Mouse (Mus musculus): ENCODE measurements at regions not wholly inside any gene's neighbourhood (a gene's known extent, or its start where the extent isn't known, plus 50 kb on each side); places are given as distances from the start of the nearest gene placed in this dataset.

DNA sequence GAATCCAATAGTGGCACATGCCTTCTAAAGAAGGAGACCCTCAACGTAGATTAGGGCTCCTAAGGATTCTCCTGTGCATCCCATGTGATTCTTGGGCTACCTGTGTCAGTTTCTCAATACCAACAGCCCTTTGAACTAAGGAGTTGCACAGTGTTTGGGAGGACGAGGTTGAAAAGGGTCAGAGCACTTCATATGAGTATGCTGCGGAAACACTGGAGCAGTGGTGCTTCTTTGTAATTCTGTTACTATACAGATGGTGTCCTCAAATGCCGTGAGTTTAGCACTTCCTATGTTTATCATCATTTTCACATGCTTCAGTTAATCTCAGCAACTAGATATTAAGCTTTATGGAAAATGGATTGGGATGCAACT, 592.3 kb downstream of the Serpinb8 start:
- 46% methylated on average over 4 of the region's 4 CpGs for WGBS

DNA sequence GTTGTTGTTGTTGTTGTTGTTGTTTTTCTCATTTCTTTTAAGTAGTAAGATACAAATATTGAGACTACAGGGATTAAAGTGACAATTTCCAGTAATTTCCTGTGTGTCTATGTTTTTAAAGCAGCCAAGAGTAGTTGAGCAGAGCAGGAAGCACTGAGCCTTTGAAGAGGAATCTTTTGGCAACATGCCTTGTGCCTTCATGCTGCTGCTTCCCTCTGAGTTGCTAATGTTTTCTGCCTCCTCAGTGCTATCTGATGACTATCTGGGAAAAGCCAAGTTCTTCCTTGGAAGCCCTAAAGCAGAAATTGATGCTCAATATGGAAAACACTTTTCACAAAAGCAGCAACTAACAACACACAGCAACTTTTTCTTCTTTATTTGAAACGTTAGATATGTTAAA, 634.2 kb downstream of the Serpinb8 start:
- ATAC-seq (ENCODE audit: low read depth), result no peak
- no peaks in the 10 kb centered on the region for H3K4me1 ChIP-seq (replicated peaks)
- no peaks in the 10 kb centered on the region for H3K36me3 ChIP-seq
- WGBS, result 79% methylated on average over 1 of the region's 1 CpGs
- H3K9ac ChIP-seq, result no peak overlapping the region
- H3K27ac ChIP-seq (replicated peaks), result no peak overlapping the region
- H3K27me3 ChIP-seq, result no peaks in the 10 kb centered on the region
- no peaks in the 10 kb centered on the region for H3K9me3 ChIP-seq
- no peak overlapping the region for H3K4me3 ChIP-seq
- no peak overlapping the region for H3K4me2 ChIP-seq

More for the DNA sequence above, 592.3 kb downstream of the Serpinb8 start:
- no peak overlapping the region for H3K9ac ChIP-seq
- H3K9me3 ChIP-seq, result no peaks in the 10 kb centered on the region
- H3K4me2 ChIP-seq, result no peak overlapping the region
- no peaks in the 10 kb centered on the region for H3K27me3 ChIP-seq
- no peak overlapping the region for H3K4me3 ChIP-seq
- H3K36me3 ChIP-seq, result no peaks in the 10 kb centered on the region
- no peak overlapping the region; the same call in 1 of the 2 replicates for H3K27ac ChIP-seq (replicated peaks)
- ATAC-seq (ENCODE audit: low read depth), result no peak
- peaks cover 13% of the 10 kb centered on the region for H3K4me1 ChIP-seq (replicated peaks)

DNA sequence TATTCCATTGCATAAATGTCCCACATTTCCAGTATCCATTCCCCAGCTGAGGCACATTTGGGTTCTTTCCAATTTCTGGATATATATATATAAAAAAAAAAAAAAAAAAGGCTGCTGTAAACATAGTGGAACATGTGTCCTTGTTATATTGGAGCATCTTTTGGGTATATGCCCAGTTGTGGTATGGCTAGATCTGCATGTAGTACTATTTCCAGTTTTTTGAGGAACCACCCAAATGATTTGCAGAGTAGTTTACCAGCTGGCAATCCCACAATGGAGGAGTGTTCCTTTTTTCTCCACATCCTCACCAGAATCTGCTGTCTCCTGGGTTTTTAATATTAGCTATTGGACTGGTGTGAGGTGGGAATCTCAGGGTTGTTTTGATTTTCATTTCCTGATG, 650.3 kb downstream of the Serpinb8 start:
- Histone ChIP-seq H3K36me3 (no peaks in the 10 kb centered on the region), H3K9ac (no peak overlapping the region), H3K27ac (replicated peaks) (no peak overlapping the region), H3K4me2 (no peak overlapping the region), H3K4me3 (no peak overlapping the region), H3K27me3 (no peaks in the 10 kb centered on the region), H3K9me3 (no peaks in the 10 kb centered on the region), H3K4me1 (replicated peaks) (no peaks in the 10 kb centered on the region)
- no peak for ATAC-seq (ENCODE audit: low read depth)

DNA sequence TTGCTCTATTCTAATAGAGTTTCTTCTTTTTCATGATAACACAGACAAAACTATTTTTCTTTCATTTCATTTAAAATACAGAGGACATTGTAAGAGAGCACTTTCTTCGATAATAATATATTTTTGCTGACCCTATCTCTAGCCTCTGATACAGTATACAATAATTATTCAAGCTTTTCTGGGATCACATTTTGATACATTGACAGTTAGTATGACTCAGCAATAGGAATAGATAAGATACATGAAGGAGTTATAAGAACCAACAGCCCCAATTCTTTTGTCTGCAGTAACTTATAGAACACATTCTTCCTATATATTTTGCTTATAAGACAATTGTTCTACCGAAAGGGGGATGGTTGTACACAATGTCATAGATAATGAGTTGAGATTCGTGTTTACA, 665.3 kb downstream of the Serpinb8 start:
- 86% methylated on average over 3 of the region's 3 CpGs for WGBS
- H3K9ac ChIP-seq, result no peak overlapping the region
- no peaks in the 10 kb centered on the region for H3K27me3 ChIP-seq
- H3K4me1 ChIP-seq (replicated peaks), result no peaks in the 10 kb centered on the region
- no peaks in the 10 kb centered on the region for H3K36me3 ChIP-seq
- H3K9me3 ChIP-seq, result no peaks in the 10 kb centered on the region
- H3K4me3 ChIP-seq, result no peak overlapping the region
- H3K4me2 ChIP-seq, result no peak overlapping the region
- ATAC-seq (ENCODE audit: low read depth), result no peak
- no peak overlapping the region for H3K27ac ChIP-seq (replicated peaks)

DNA sequence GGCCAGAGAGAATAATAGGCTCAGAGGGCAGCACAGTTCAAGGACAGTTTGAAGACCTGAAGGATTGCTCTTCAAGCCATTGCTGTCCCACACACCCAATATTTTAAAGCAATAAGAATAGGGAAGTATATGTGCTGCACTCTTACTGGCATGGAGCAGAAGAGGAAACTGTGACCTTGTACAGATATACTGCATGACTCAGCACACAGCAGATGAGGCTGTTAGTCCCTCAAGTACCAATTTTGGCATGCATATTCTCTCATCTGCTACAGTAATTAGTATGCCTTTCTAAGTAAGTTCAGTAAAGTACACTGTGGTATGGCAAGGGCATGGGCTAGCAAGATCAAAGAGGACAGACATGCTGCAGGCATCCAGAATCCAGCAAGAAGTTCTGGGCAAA, 669.5 kb downstream of the Serpinb8 start:
- Histone ChIP-seq H3K9me3 (no peaks in the 10 kb centered on the region), H3K4me3 (no peak overlapping the region), H3K4me2 (no peak overlapping the region), H3K4me1 (replicated peaks) (no peaks in the 10 kb centered on the region), H3K36me3 (no peaks in the 10 kb centered on the region), H3K27ac (replicated peaks) (no peak overlapping the region), H3K27me3 (no peaks in the 10 kb centered on the region), H3K9ac (no peak overlapping the region)
- ATAC-seq (ENCODE audit: low read depth), result no peak

DNA sequence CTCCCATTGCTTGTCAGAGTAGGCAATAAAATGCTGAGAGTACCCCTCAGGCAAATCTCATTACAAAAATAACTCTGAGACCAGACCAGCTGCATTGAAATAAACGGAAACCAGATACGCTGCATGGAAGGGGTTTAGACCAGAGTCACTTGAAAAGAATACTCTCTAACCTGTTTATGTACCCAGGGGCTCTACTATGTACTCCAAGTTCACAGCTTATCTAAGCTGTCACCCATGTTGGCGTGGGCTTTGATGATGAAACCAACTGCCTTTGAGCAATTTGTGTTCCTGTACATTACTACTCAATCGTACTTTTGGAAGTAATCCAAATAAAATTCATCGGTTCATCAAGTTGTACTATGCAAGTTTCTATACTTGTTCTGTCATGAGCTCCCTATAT, 692.3 kb downstream of the Serpinb8 start:
- 81% methylated on average over 5 of the region's 5 CpGs for WGBS
- Histone ChIP-seq H3K9ac (no peak overlapping the region), H3K27ac (replicated peaks) (no peak overlapping the region), H3K4me1 (replicated peaks) (no peaks in the 10 kb centered on the region), H3K4me2 (no peak overlapping the region), H3K36me3 (no peaks in the 10 kb centered on the region), H3K4me3 (no peak overlapping the region), H3K9me3 (no peaks in the 10 kb centered on the region), H3K27me3 (no peaks in the 10 kb centered on the region)
- no peak for ATAC-seq (ENCODE audit: low read depth)

DNA sequence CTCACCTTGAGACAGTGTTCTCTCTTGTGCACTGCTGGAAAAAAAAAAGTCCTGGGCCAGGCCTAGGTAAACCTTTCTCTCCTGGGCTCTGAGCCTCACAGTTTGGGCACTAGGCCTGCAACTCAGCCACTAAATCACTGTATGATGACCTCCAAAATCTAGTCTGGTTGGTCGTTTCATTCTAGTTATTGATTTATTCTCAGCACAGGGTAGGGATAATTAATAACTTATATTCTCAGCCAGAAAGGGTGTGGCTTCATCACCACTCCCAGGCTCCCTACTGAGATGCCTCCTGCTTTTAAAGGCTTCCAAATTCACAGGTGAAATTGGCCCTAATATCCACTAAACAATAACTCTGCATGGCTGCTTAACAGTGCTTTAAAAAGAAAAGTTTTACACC, 696.8 kb downstream of the Serpinb8 start:
- ATAC-seq (ENCODE audit: low read depth), result no peak
- WGBS, result 61% methylated on average over 1 of the region's 1 CpGs
- Histone ChIP-seq H3K4me2 (no peak overlapping the region), H3K27ac (replicated peaks) (no peak overlapping the region), H3K27me3 (no peaks in the 10 kb centered on the region), H3K9ac (no peak overlapping the region), H3K4me3 (no peak overlapping the region), H3K36me3 (no peaks in the 10 kb centered on the region), H3K4me1 (replicated peaks) (no peaks in the 10 kb centered on the region), H3K9me3 (no peaks in the 10 kb centered on the region)
